Comparison of ENCODE assay signal across 23 mouse cellular contexts in genomic region chr13:15982041-15982440, GRCm38 (mm10). TPM values are rescaled to one million over a fixed set of nuclear protein-coding genes. Genes with fewer than 3 reads are reported as not detected.
DNase-seq lines count a peak whose midpoint lies in the region; ATAC-seq lines count a peak whose summit lies in the region.
"Had no signal": no experiment of that assay in that cellular context is flagged by ENCODE, and none has a peak within 500 bp of the region (broad histone marks: within the 10 kb centered on the region; RNA-seq: fewer than 3 reads in every experiment).

No protein-coding gene starts in this region.

- H3K36me3 ChIP-seq in hindbrain, embryonic 13.5 days = no peaks in the 10 kb centered on the region
- H3K36me3 ChIP-seq: embryonic facial prominence, embryonic 13.5 days; forebrain, embryonic 12.5 days; heart, embryonic 15.5 days had no signal

- ATAC-seq in hindbrain, embryonic 13.5 days (ENCODE audit: low FRiP score) = no peak
- ATAC-seq: activated CD4-positive, CD25-positive, alpha-beta regulatory T cell, adult 4 months; forebrain, embryonic 16.5 days; Patski had no signal

- H3K9me3 ChIP-seq in hindbrain, embryonic 13.5 days = no peaks in the 10 kb centered on the region
- H3K9me3 ChIP-seq: embryonic facial prominence, embryonic 13.5 days; forebrain, embryonic 12.5 days; heart, embryonic 15.5 days had no signal

- intact Hi-C loops in left cerebral cortex, postnatal 14 days (cut with DNase I) = no loop called here
- intact Hi-C loops in left cerebral cortex, postnatal 36 days (cut with DNase I) = loop anchor here (10.0 kb wide), 1 partner anchor 1337 kb away; no protein-coding TSS in a partner anchor

- H3K4me2 ChIP-seq in hindbrain, embryonic 13.5 days = no peak overlapping the region
- H3K4me2 ChIP-seq: embryonic facial prominence, embryonic 13.5 days; forebrain, embryonic 12.5 days; heart, embryonic 11.5 days; heart, embryonic 15.5 days; hindbrain, embryonic 14.5 days had no signal

- peak; percentile 39 to 76 for DNase-seq in frontal cortex, adult 2 months (ENCODE audit: extremely low spot score in 1 of 2, low spot score in 1 of 2)
- DNase-seq in frontal cortex, postnatal 14 days (ENCODE audit: low spot score in 2 of 2) = no peak
- peak; percentile 25 to 30 for DNase-seq in left cerebral cortex, postnatal 14 days (ENCODE audit: low spot score in 2 of 2)
- DNase-seq in left cerebral cortex, postnatal 36 days (ENCODE audit: low spot score in 2 of 2) = no peak
- DNase-seq in brain, adult 2 months (ENCODE audit: low read depth, low spot score) = peak; percentile 76
- no peak for DNase-seq in layer of hippocampus, adult 8-10 months (ENCODE audit: low spot score in 2 of 2)
- DNase-seq: adrenal gland, postnatal 14 days; cerebellum, adult 18-20 months; cerebellum, adult 9-11 months; cerebellum, postnatal 36 days; gastrocnemius, postnatal 14 days; heart, adult 2 months; heart, postnatal 14 days had no signal

- H3K4me3 ChIP-seq in hindbrain, embryonic 13.5 days = no peak overlapping the region
- H3K4me3 ChIP-seq: embryonic facial prominence, embryonic 13.5 days; forebrain, embryonic 12.5 days; heart, adult 2 months; heart, embryonic 15.5 days had no signal

- H3K4me1 ChIP-seq in hindbrain, embryonic 13.5 days (replicated peaks) = no peaks in the 10 kb centered on the region
- H3K4me1 ChIP-seq: embryonic facial prominence, embryonic 13.5 days; forebrain, embryonic 12.5 days; heart, embryonic 15.5 days had no signal

- no peaks in the 10 kb centered on the region for H3K27me3 ChIP-seq in hindbrain, embryonic 13.5 days
- H3K27me3 ChIP-seq: embryonic facial prominence, embryonic 13.5 days; forebrain, embryonic 12.5 days; heart, embryonic 15.5 days; Patski had no signal

- H3K27ac ChIP-seq in hindbrain, embryonic 13.5 days = no peak overlapping the region
- H3K27ac ChIP-seq: embryonic facial prominence, embryonic 13.5 days; forebrain, embryonic 12.5 days; heart, adult 2 months; heart, embryonic 15.5 days; hindbrain, embryonic 14.5 days had no signal

- H3K9ac ChIP-seq in hindbrain, embryonic 13.5 days = no peak overlapping the region
- H3K9ac ChIP-seq: embryonic facial prominence, embryonic 13.5 days; forebrain, embryonic 12.5 days; heart, embryonic 15.5 days; hindbrain, embryonic 14.5 days had no signal

- 83% methylated on average over 3 of the region's 3 CpGs for WGBS in hindbrain, embryonic 13.5 days

RNA-seq across cellular contexts. Expression of gene Inhba, which starts 29.6 kb away (rescaled TPM):
- 9.0 TPM in 2 replicates for polyA plus RNA-seq in frontal cortex, adult 2 months (2012; rRNA removed)
- total RNA-seq in left cerebral cortex, postnatal 14 days (2021) = 10 to 100 TPM in 1 of 2 experiments, 1 to 10 TPM in 1; 8.2 to 12.1 TPM
- 10 to 100 TPM; 12.5 to 23.1 TPM for total RNA-seq in left cerebral cortex, postnatal 36 days (2021)
- 10 to 100 TPM in 2 of 4 experiments, 1 to 10 TPM in 2; 8.0 to 12.9 (median 10.6) TPM for total RNA-seq in layer of hippocampus, adult 8-10 months (2022)
- polyA plus RNA-seq in hindbrain, embryonic 13.5 days (2015; fragmentation: Nextera tagmentation; extraction: Ambion mirVana) = 0.56 and 0.78 TPM in 2 replicates
- total RNA-seq: MEL had no signal
- polyA plus RNA-seq: activated CD4-positive, CD25-positive, alpha-beta regulatory T cell, adult 4 months had no signal

Comparison
In these comparisons a context has a peak if more than half of its experiments do, and no peak if none do; other contexts are left out.
1. DNase-seq: peak in frontal cortex, adult 2 months (2 of 2), left cerebral cortex, postnatal 14 days (2 of 2) and brain, adult 2 months (single experiment); none in frontal cortex, postnatal 14 days (0 of 2), left cerebral cortex, postnatal 36 days (0 of 2) and layer of hippocampus, adult 8-10 months (0 of 2).